Mouse (Mus musculus): ENCODE results near the gene Mrpl1. TPM values are rescaled to one million over a fixed set of nuclear protein-coding genes. Genes with fewer than 3 reads are reported as not detected.

The Mrpl1 gene
- total and polyA plus RNA-seq, 3 experiments: 31.3 to 77.6 (median 44.2) TPM

DNA sequence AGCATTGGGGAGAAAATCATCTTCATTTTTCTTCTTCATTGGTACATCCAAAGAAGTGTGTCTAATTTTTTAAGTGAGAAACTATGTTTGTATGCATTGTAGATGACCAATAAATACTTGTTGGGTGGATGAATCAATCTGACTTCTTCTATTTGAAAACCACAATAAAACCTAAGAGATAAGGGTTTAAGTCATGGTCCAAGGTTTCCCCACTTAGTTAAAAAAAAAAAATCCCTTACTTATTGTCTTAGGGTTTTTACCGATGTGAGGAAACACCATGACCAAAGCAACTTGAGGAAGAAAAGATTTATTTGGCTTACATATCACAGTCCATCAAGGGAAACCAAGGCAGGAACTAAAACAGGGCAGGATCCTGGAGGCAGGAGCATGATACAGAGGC, 19.5 kb upstream of the Mrpl1 start:
- Histone ChIP-seq H3K27ac (ENCODE audit: insufficient read depth, low read depth) (no peak overlapping the region), H3K79me2 (replicated peaks; ENCODE audit: control insufficient read depth, extremely low read depth, insufficient read depth, poor library complexity, severe bottlenecking) (no peaks in the 10 kb centered on the region), H3K27me3 (replicated peaks) (no peaks in the 10 kb centered on the region), H3K36me3 (replicated peaks in 1 of 2; ENCODE audit: control insufficient read depth in 1 of 2, insufficient read depth in 1 of 2, low read length in 1 of 2) (no peaks in the 10 kb centered on the region), H3K9ac (ENCODE audit: insufficient read depth, low read depth) (no peak overlapping the region), H3K4me3 (replicated peaks in 1 of 3; ENCODE audit: low read depth in 2 of 3, low read length in 2 of 3, poor library complexity in 1 of 3) (no peak overlapping the region), H3K9me3 (replicated peaks; ENCODE audit: low read length) (no peaks in the 10 kb centered on the region), H3K4me1 (ENCODE audit: control insufficient read depth in 1 of 2, insufficient read depth in 2 of 2) (no peaks in the 10 kb centered on the region), H3K4me2 (ENCODE audit: insufficient read depth, low read depth, poor library complexity, severe bottlenecking) (no peak overlapping the region)
- DNase-seq (ENCODE audit: extremely low read depth): no peak
- in situ Hi-C loops (cut with MboI; ENCODE audit: low pct_ligation_motif_present, low pct_unique_long_range_greater_than_20kb, low sequenced_read_pairs): no loop called here
- dilution Hi-C loops (cut with MboI; ENCODE audit: extremely low pct_ligation_motif_present, extremely low pct_unique_long_range_greater_than_20kb, low sequenced_read_pairs): no loop called here
- no peak for TF ChIP-seq ETS1 (conservative IDR thresholded peaks at IDR 0.05; ENCODE audit: low read depth, low read length)
- TF ChIP-seq RAD21 (IDR thresholded peaks at IDR 0.05; ENCODE audit: low read depth, low read length): no peak
- TF ChIP-seq MAX (IDR thresholded peaks at IDR 0.05; ENCODE audit: low read length): no peak

- Histone ChIP-seq H3K9ac (ENCODE audit: insufficient read depth, low read depth) (no peak overlapping the region), H3K79me2 (replicated peaks; ENCODE audit: control insufficient read depth, extremely low read depth, insufficient read depth, poor library complexity, severe bottlenecking) (no peaks in the 10 kb centered on the region), H3K27me3 (replicated peaks) (no peaks in the 10 kb centered on the region), H3K4me1 (ENCODE audit: control insufficient read depth in 1 of 2, insufficient read depth in 2 of 2) (no peaks in the 10 kb centered on the region), H3K9me3 (replicated peaks; ENCODE audit: low read length) (no peaks in the 10 kb centered on the region), H3K4me3 (replicated peaks in 1 of 3; ENCODE audit: low read depth in 2 of 3, low read length in 2 of 3, poor library complexity in 1 of 3) (no peak overlapping the region), H3K27ac (ENCODE audit: insufficient read depth, low read depth) (no peak overlapping the region), H3K4me2 (ENCODE audit: insufficient read depth, low read depth, poor library complexity, severe bottlenecking) (no peak overlapping the region), H3K36me3 (replicated peaks in 1 of 2; ENCODE audit: control insufficient read depth in 1 of 2, insufficient read depth in 1 of 2, low read length in 1 of 2) (no peaks in the 10 kb centered on the region)
- TF ChIP-seq EP300 (IDR thresholded peaks at IDR 0.05; ENCODE audit: low read length): no peak
- dilution Hi-C loops (cut with MboI; ENCODE audit: extremely low pct_ligation_motif_present, extremely low pct_unique_long_range_greater_than_20kb, low sequenced_read_pairs) (no loop called here), in situ Hi-C loops (cut with MboI; ENCODE audit: low pct_ligation_motif_present, low pct_unique_long_range_greater_than_20kb, low sequenced_read_pairs) (no loop called here)
- DNase-seq (ENCODE audit: extremely low read depth): no peak
Measured at GRCm38 (mm10) chr5:96191251-96191650, 18.0 kb upstream of the Mrpl1 start.

DNA sequence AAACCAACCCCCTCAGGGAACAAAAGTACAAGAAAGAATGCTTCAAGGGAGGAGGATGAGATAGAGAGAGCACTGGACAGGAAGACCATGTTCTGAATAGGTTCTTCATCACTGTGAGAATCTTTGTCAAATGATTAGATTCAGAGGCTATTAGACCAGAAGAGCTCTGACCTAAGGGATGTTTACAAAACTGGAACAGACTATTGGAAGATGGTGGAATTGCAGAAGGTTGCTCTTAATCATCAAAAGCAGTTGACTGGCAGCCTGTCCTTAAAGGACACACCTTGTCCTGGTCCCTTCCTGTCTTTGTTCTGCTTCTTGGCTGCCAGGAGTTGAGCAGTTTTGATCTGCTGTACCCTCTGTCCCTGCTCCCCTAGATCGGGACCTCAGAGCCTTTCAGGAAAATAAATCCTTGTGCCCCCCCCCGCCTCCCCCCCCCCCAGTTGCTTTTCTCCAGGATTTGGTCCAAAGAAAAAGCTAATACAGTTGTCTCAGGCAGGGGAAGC, 12.7 kb upstream of the Mrpl1 start:
- dilution Hi-C loops (cut with MboI; ENCODE audit: extremely low pct_ligation_motif_present, extremely low pct_unique_long_range_greater_than_20kb, low sequenced_read_pairs) (no loop called here), in situ Hi-C loops (cut with MboI; ENCODE audit: low pct_ligation_motif_present, low pct_unique_long_range_greater_than_20kb, low sequenced_read_pairs) (no loop called here)
- Histone ChIP-seq H3K36me3 (replicated peaks in 1 of 2; ENCODE audit: control insufficient read depth in 1 of 2, insufficient read depth in 1 of 2, low read length in 1 of 2) (no peaks in the 10 kb centered on the region), H3K4me3 (replicated peaks in 1 of 3; ENCODE audit: low read depth in 2 of 3, low read length in 2 of 3, poor library complexity in 1 of 3) (no peak overlapping the region), H3K79me2 (replicated peaks; ENCODE audit: control insufficient read depth, extremely low read depth, insufficient read depth, poor library complexity, severe bottlenecking) (no peaks in the 10 kb centered on the region), H3K4me1 (ENCODE audit: control insufficient read depth in 1 of 2, insufficient read depth in 2 of 2) (no peaks in the 10 kb centered on the region), H3K4me2 (ENCODE audit: insufficient read depth, low read depth, poor library complexity, severe bottlenecking) (no peak overlapping the region), H3K27me3 (replicated peaks) (no peaks in the 10 kb centered on the region), H3K27ac (ENCODE audit: insufficient read depth, low read depth) (no peak overlapping the region), H3K9ac (ENCODE audit: insufficient read depth, low read depth) (no peak overlapping the region), H3K9me3 (replicated peaks; ENCODE audit: low read length) (no peaks in the 10 kb centered on the region)
- no peak for DNase-seq (ENCODE audit: extremely low read depth)
- TF ChIP-seq USF1 (IDR thresholded peaks at IDR 0.05; ENCODE audit: low read depth, low read length) (no peak), IRF4 (IDR thresholded peaks at IDR 0.05; ENCODE audit: low read depth, low read length) (no peak), USF2 (conservative IDR thresholded peaks at IDR 0.05; ENCODE audit: low read depth, low read length) (no peak)

DNA sequence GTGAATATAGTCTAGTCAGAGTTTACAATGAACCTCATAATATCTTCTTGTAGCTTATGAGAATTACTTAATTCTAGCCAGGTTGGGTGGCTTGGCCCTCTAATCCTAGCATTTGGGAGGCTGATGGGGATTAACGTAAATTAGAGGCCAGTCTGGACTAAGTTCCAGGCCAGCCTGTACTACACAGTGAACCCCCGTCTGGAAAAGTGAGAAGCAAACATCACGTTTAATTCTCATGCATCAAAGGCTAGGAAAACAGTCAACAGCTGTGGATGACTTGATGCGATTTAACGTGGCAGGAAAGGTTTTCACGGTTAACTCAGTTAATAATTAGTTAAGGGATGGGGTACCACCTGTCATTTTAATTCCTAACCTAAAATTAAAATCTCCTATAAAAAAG, 11.0 kb upstream of the Mrpl1 start:
- in situ Hi-C loops (cut with MboI; ENCODE audit: low pct_ligation_motif_present, low pct_unique_long_range_greater_than_20kb, low sequenced_read_pairs) (no loop called here), dilution Hi-C loops (cut with MboI; ENCODE audit: extremely low pct_ligation_motif_present, extremely low pct_unique_long_range_greater_than_20kb, low sequenced_read_pairs) (no loop called here)
- TF ChIP-seq PAX5 (IDR thresholded peaks at IDR 0.05; ENCODE audit: low read length) (no peak), CHD1 (IDR thresholded peaks at IDR 0.05; ENCODE audit: low read depth, low read length) (no peak), MAX (IDR thresholded peaks at IDR 0.05; ENCODE audit: low read length) (no peak), TCF12 (IDR thresholded peaks at IDR 0.05; ENCODE audit: low read depth, low read length) (no peak), MAZ (IDR thresholded peaks at IDR 0.05; ENCODE audit: low read depth, low read length) (no peak), CHD2 (IDR thresholded peaks at IDR 0.05; ENCODE audit: low read length) (no peak), USF2 (conservative IDR thresholded peaks at IDR 0.05; ENCODE audit: low read depth, low read length) (no peak), ZMIZ1 (IDR thresholded peaks at IDR 0.05; ENCODE audit: low read depth, low read length) (no peak), MXI1 (IDR thresholded peaks at IDR 0.05; ENCODE audit: low read depth, low read length) (no peak), ETS1 (conservative IDR thresholded peaks at IDR 0.05; ENCODE audit: low read depth, low read length) (no peak), POLR2AphosphoS2 (IDR thresholded peaks at IDR 0.05; ENCODE audit: low read depth, low read length) (no peak), ZNF384 (IDR thresholded peaks at IDR 0.05; ENCODE audit: low read depth, low read length) (no peak), ZKSCAN1 (IDR thresholded peaks at IDR 0.05; ENCODE audit: borderline replicate concordance, low read depth, low read length) (no peak), NRF1 (IDR thresholded peaks at IDR 0.05; ENCODE audit: low read depth, low read length) (no peak), CTCF (conservative IDR thresholded peaks at IDR 0.05 in 1 of 2, IDR thresholded peaks at IDR 0.05 in 1 of 2; ENCODE audit: low read depth in 2 of 2, low read length in 2 of 2) (no peak)

More for the DNA sequence above, 11.0 kb upstream of the Mrpl1 start:
- H3K79me2 ChIP-seq (replicated peaks; ENCODE audit: control insufficient read depth, extremely low read depth, insufficient read depth, poor library complexity, severe bottlenecking): no peaks in the 10 kb centered on the region
- H3K4me3 ChIP-seq (replicated peaks in 1 of 3; ENCODE audit: low read depth in 2 of 3, low read length in 2 of 3, poor library complexity in 1 of 3): no peak overlapping the region
- H3K9ac ChIP-seq (ENCODE audit: insufficient read depth, low read depth): no peak overlapping the region
- DNase-seq (ENCODE audit: extremely low read depth): no peak
- H3K27me3 ChIP-seq (replicated peaks): no peaks in the 10 kb centered on the region
- no peak overlapping the region for H3K4me2 ChIP-seq (ENCODE audit: insufficient read depth, low read depth, poor library complexity, severe bottlenecking)
- no peaks in the 10 kb centered on the region for H3K36me3 ChIP-seq (replicated peaks in 1 of 2; ENCODE audit: control insufficient read depth in 1 of 2, insufficient read depth in 1 of 2, low read length in 1 of 2)
- no peaks in the 10 kb centered on the region for H3K4me1 ChIP-seq (ENCODE audit: control insufficient read depth in 1 of 2, insufficient read depth in 2 of 2)
- no peaks in the 10 kb centered on the region for H3K9me3 ChIP-seq (replicated peaks; ENCODE audit: low read length)
- H3K27ac ChIP-seq (ENCODE audit: insufficient read depth, low read depth): no peak overlapping the region
